Mouse (Mus musculus): Measurements from ENCODE around the gene Fcnb. TPM values are rescaled to one million over a fixed set of nuclear protein-coding genes. Genes with fewer than 3 reads are reported as not detected.

Gene Fcnb
- polyA plus RNA-seq (2014; fragmentation: Illumina TruSeq; extraction: RNeasy Lipid Tissue Mini Kit (QIAGEN cat#74804); ENCODE audit: low replicate concordance) = not detected

GRCm38 (mm10) chr2:28084768-28085167 lies at the start of gene Fcnb:
TSS of gene Fcnb (minus strand) at chr2:28084885.

Other genes with a start within 250 kb of the Fcnb start
- gene Col5a1, start 198.5 kb downstream of the Fcnb start, polyA plus RNA-seq (2014; fragmentation: Illumina TruSeq; extraction: RNeasy Lipid Tissue Mini Kit (QIAGEN cat#74804); ENCODE audit: low replicate concordance) = 1.7 TPM
- 4.9 TPM for gene Olfm1, start 108.1 kb upstream of the Fcnb start, polyA plus RNA-seq (2014; fragmentation: Illumina TruSeq; extraction: RNeasy Lipid Tissue Mini Kit (QIAGEN cat#74804); ENCODE audit: low replicate concordance)

Measured in small intestine, adult 10 weeks (tissue).